In genomic region chr1:53728489-53729225, GRCm38 (mm10) we compare ENCODE assay signal across 24 mouse cellular contexts. TPM values are rescaled to one million over a fixed set of nuclear protein-coding genes. Genes with fewer than 3 reads are reported as not detected.
A peak's percentile ranks its signal among the peaks of the same experiment; 100 is the strongest.
DNase-seq lines count a peak whose midpoint lies in the region; ATAC-seq and TF ChIP-seq lines count a peak whose summit lies in the region.
"Had no signal": no experiment of that assay in that cellular context is flagged by ENCODE, and none has a peak within 500 bp of the region (broad histone marks: within the 10 kb centered on the region; RNA-seq: fewer than 3 reads in every experiment).

No protein-coding gene starts in this region.

- TF ChIP-seq EP300 in liver, postnatal 0 days (IDR thresholded peaks at IDR 0.05; ENCODE audit: low read depth): no peak
- no peak for TF ChIP-seq EP300 in stomach, postnatal 0 days (optimal IDR thresholded peaks at IDR 0.05)

- no peak overlapping the region for H3K4me3 ChIP-seq in heart, embryonic 10.5 days
- H3K4me3 ChIP-seq in liver, embryonic 16.5 days (ENCODE audit: low read depth, low read length): no peak overlapping the region
- no peak overlapping the region for H3K4me3 ChIP-seq in liver, postnatal 0 days (ENCODE audit: low read depth, low read length)
- H3K4me3 ChIP-seq in stomach, postnatal 0 days (ENCODE audit: low read depth, low read length): no peak overlapping the region
- no peak overlapping the region for H3K4me3 ChIP-seq in forebrain, embryonic 16.5 days (replicated peaks; ENCODE audit: low read length)
- H3K4me3 ChIP-seq: embryonic facial prominence, embryonic 12.5 days; forebrain, embryonic 15.5 days; hindbrain, embryonic 15.5 days; limb, embryonic 13.5 days; liver, embryonic 15.5 days; midbrain, embryonic 10.5 days had no signal

- H3K27ac ChIP-seq in heart, embryonic 10.5 days: peak overlapping the region; percentile 53
- no peak overlapping the region for H3K27ac ChIP-seq in liver, embryonic 16.5 days (ENCODE audit: low read length)
- H3K27ac ChIP-seq in liver, postnatal 0 days (ENCODE audit: low read depth): no peak overlapping the region
- H3K27ac ChIP-seq in stomach, postnatal 0 days (replicated peaks): no peak overlapping the region
- H3K27ac ChIP-seq in forebrain, embryonic 16.5 days (ENCODE audit: low read length): no peak overlapping the region
- H3K27ac ChIP-seq: embryonic facial prominence, embryonic 12.5 days; forebrain, embryonic 15.5 days; hindbrain, embryonic 15.5 days; limb, embryonic 13.5 days; liver, embryonic 15.5 days; midbrain, embryonic 10.5 days had no signal

- no peaks in the 10 kb centered on the region for H3K9me3 ChIP-seq in heart, embryonic 10.5 days
- no peaks in the 10 kb centered on the region for H3K9me3 ChIP-seq in liver, embryonic 16.5 days (replicated peaks; ENCODE audit: control insufficient read depth, low read length)
- no peaks in the 10 kb centered on the region for H3K9me3 ChIP-seq in liver, postnatal 0 days (ENCODE audit: low read length)
- no peaks in the 10 kb centered on the region for H3K9me3 ChIP-seq in stomach, postnatal 0 days (ENCODE audit: control insufficient read depth, low read length)
- H3K9me3 ChIP-seq in forebrain, embryonic 16.5 days (ENCODE audit: control insufficient read depth, low read length): no peaks in the 10 kb centered on the region
- H3K9me3 ChIP-seq: embryonic facial prominence, embryonic 12.5 days; forebrain, embryonic 15.5 days; hindbrain, embryonic 15.5 days; limb, embryonic 13.5 days; liver, embryonic 15.5 days; midbrain, embryonic 10.5 days had no signal

- 11% methylated on average over 5 of the region's 5 CpGs for WGBS in heart, embryonic 10.5 days
- WGBS in liver, embryonic 16.5 days (ENCODE audit: insufficient replicate concordance): 30% methylated on average over 5 of the region's 5 CpGs
- 43% methylated on average over 5 of the region's 5 CpGs for WGBS in liver, postnatal 0 days (ENCODE audit: insufficient replicate concordance)
- 30% methylated on average over 5 of the region's 5 CpGs for WGBS in stomach, postnatal 0 days
- 79% methylated on average over 5 of the region's 5 CpGs for WGBS in forebrain, embryonic 16.5 days

- 0 out of 2 replicates have a peak, but pooled peaks have one; percentile 37 for ATAC-seq in liver, embryonic 16.5 days (ENCODE audit: low read depth)
- ATAC-seq in liver, postnatal 0 days: no peak; the same call in 1 of the 2 replicates
- peak; percentile 53; the same call in 1 of the 2 replicates for ATAC-seq in stomach, postnatal 0 days (ENCODE audit: low FRiP score, low TSS enrichment)
- no peak for ATAC-seq in forebrain, embryonic 16.5 days
- ATAC-seq: forebrain, embryonic 15.5 days had no signal

- H3K36me3 ChIP-seq in heart, embryonic 10.5 days: no peaks in the 10 kb centered on the region
- H3K36me3 ChIP-seq in liver, embryonic 16.5 days (ENCODE audit: control insufficient read depth, insufficient read depth): no peaks in the 10 kb centered on the region
- H3K36me3 ChIP-seq in liver, postnatal 0 days (replicated peaks; ENCODE audit: insufficient read depth, low read length): no peaks in the 10 kb centered on the region
- no peaks in the 10 kb centered on the region for H3K36me3 ChIP-seq in stomach, postnatal 0 days (ENCODE audit: control insufficient read depth, insufficient read depth, low read length)
- H3K36me3 ChIP-seq in forebrain, embryonic 16.5 days (ENCODE audit: control insufficient read depth, insufficient read depth): no peaks in the 10 kb centered on the region
- H3K36me3 ChIP-seq: embryonic facial prominence, embryonic 12.5 days; forebrain, embryonic 15.5 days; hindbrain, embryonic 15.5 days; limb, embryonic 13.5 days; liver, embryonic 15.5 days; midbrain, embryonic 10.5 days had no signal

- H3K9ac ChIP-seq in liver, embryonic 16.5 days (ENCODE audit: low read depth, low read length): no peak overlapping the region
- H3K9ac ChIP-seq in liver, postnatal 0 days (replicated peaks): no peak overlapping the region
- no peak overlapping the region for H3K9ac ChIP-seq in stomach, postnatal 0 days (ENCODE audit: low read length)
- no peak overlapping the region for H3K9ac ChIP-seq in forebrain, embryonic 16.5 days (replicated peaks; ENCODE audit: low read depth, low read length)
- H3K9ac ChIP-seq: embryonic facial prominence, embryonic 12.5 days; forebrain, embryonic 15.5 days; hindbrain, embryonic 15.5 days; limb, embryonic 13.5 days; liver, embryonic 15.5 days had no signal

- no peak overlapping the region for H3K4me2 ChIP-seq in liver, embryonic 16.5 days (ENCODE audit: low read depth, low read length)
- H3K4me2 ChIP-seq in liver, postnatal 0 days (ENCODE audit: low read depth, low read length): no peak overlapping the region
- no peak overlapping the region for H3K4me2 ChIP-seq in stomach, postnatal 0 days (replicated peaks; ENCODE audit: low read depth)
- H3K4me2 ChIP-seq in forebrain, embryonic 16.5 days (ENCODE audit: low read length): no peak overlapping the region
- H3K4me2 ChIP-seq: embryonic facial prominence, embryonic 12.5 days; forebrain, embryonic 15.5 days; hindbrain, embryonic 15.5 days; limb, embryonic 13.5 days; liver, embryonic 15.5 days had no signal

- no peak for DNase-seq in heart, embryonic 10.5 days (ENCODE audit: low spot score)
- no peak for DNase-seq in heart, adult 8-10 months (ENCODE audit: low spot score)
- no peak for DNase-seq in liver, postnatal 0 days
- DNase-seq in adipocyte (ENCODE audit: low spot score): peak; percentile 28
- no peak for DNase-seq in stomach, postnatal 0 days (ENCODE audit: low spot score)
- DNase-seq in kidney, adult 18-20 months: no peak
- DNase-seq: adrenal gland, adult 2 months; cerebellum, adult 9-10 months; gastrocnemius, postnatal 25 days; heart, postnatal 14 days; kidney, adult 2 months; kidney, postnatal 10 days; lung, postnatal 4 days; right cerebral cortex, postnatal 25 days; thymus, adult 18-20 months had no signal

- TF ChIP-seq CTCF in liver, postnatal 0 days (IDR thresholded peaks at IDR 0.05; ENCODE audit: low read depth): no peak
- TF ChIP-seq CTCF in stomach, postnatal 0 days (IDR thresholded peaks at IDR 0.05; ENCODE audit: low read depth): no peak

- peaks cover 15% of the 10 kb centered on the region for H3K4me1 ChIP-seq in heart, embryonic 10.5 days
- H3K4me1 ChIP-seq in liver, embryonic 16.5 days (ENCODE audit: control insufficient read depth, low read depth, low read length): no peaks in the 10 kb centered on the region
- H3K4me1 ChIP-seq in liver, postnatal 0 days (ENCODE audit: insufficient read depth): no peaks in the 10 kb centered on the region
- H3K4me1 ChIP-seq in stomach, postnatal 0 days (replicated peaks; ENCODE audit: control insufficient read depth, insufficient read depth): no peaks in the 10 kb centered on the region
- no peaks in the 10 kb centered on the region for H3K4me1 ChIP-seq in forebrain, embryonic 16.5 days (replicated peaks; ENCODE audit: control insufficient read depth, insufficient read depth, low read length)
- H3K4me1 ChIP-seq: embryonic facial prominence, embryonic 12.5 days; forebrain, embryonic 15.5 days; hindbrain, embryonic 15.5 days; limb, embryonic 13.5 days; liver, embryonic 15.5 days; midbrain, embryonic 10.5 days had no signal

- no peaks in the 10 kb centered on the region for H3K27me3 ChIP-seq in heart, embryonic 10.5 days (ENCODE audit: insufficient read depth, poor library complexity, severe bottlenecking)
- no peaks in the 10 kb centered on the region for H3K27me3 ChIP-seq in liver, embryonic 16.5 days (ENCODE audit: control insufficient read depth, insufficient read depth, low read depth, low read length)
- H3K27me3 ChIP-seq in liver, postnatal 0 days (ENCODE audit: insufficient read depth, low read length): no peaks in the 10 kb centered on the region
- H3K27me3 ChIP-seq in stomach, postnatal 0 days (ENCODE audit: control insufficient read depth, insufficient read depth, low read length): no peaks in the 10 kb centered on the region
- no peaks in the 10 kb centered on the region for H3K27me3 ChIP-seq in forebrain, embryonic 16.5 days (replicated peaks; ENCODE audit: control insufficient read depth, insufficient read depth, low read length)
- H3K27me3 ChIP-seq: embryonic facial prominence, embryonic 12.5 days; forebrain, embryonic 15.5 days; hindbrain, embryonic 15.5 days; limb, embryonic 13.5 days; liver, embryonic 15.5 days had no signal

RNA-seq across cellular contexts. Expression of gene Dnah7a, which starts 22.1 kb away (rescaled TPM):
- 0.95 and 2.0 TPM in 2 replicates for polyA plus RNA-seq in heart, embryonic 10.5 days (2016; fragmentation: Nextera tagmentation; extraction: Ambion mirVana)
- total RNA-seq in heart, adult 8-10 months (2022): under 1 TPM in 2 of 4 experiments, not detected in 2; 0.03 to 0.17 TPM
- not detected in 2 replicates for polyA plus RNA-seq in liver, embryonic 16.5 days (2015; fragmentation: Nextera tagmentation; extraction: Ambion mirVana)
- not detected in 2 replicates for polyA plus RNA-seq in liver, postnatal 0 days (2015; fragmentation: Nextera tagmentation; extraction: Ambion mirVana)
- polyA plus RNA-seq in stomach, postnatal 0 days (2015; fragmentation: Nextera tagmentation; extraction: Ambion mirVana): 0.23 and 0.27 TPM in 2 replicates
- polyA plus RNA-seq in forebrain, embryonic 16.5 days (2015; fragmentation: Nextera tagmentation; extraction: Ambion mirVana): 7.6 and 7.7 TPM in 2 replicates
- total RNA-seq: gastrocnemius, postnatal 25 days had no signal
- polyA plus RNA-seq: adrenal gland, adult 2 months; liver, embryonic 15.5 days; spleen, adult 2 months had no signal

RNA-seq across cellular contexts. Expression of gene Stk17b, which starts 56.4 kb away (rescaled TPM):
- polyA plus RNA-seq in heart, embryonic 10.5 days (2016; fragmentation: Nextera tagmentation; extraction: Ambion mirVana): 12.0 and 15.3 TPM in 2 replicates
- 10 to 100 TPM in 1 of 4 experiments, 1 to 10 TPM in 3; 8.2 to 11.2 (median 9.7) TPM for total RNA-seq in heart, adult 8-10 months (2022)
- 21.7 and 22.9 TPM in 2 replicates for polyA plus RNA-seq in liver, embryonic 16.5 days (2015; fragmentation: Nextera tagmentation; extraction: Ambion mirVana)
- 13.3 and 14.0 TPM in 2 replicates for polyA plus RNA-seq in liver, postnatal 0 days (2015; fragmentation: Nextera tagmentation; extraction: Ambion mirVana)
- 12.8 and 14.6 TPM in 2 replicates for polyA plus RNA-seq in stomach, postnatal 0 days (2015; fragmentation: Nextera tagmentation; extraction: Ambion mirVana)
- polyA plus RNA-seq in forebrain, embryonic 16.5 days (2015; fragmentation: Nextera tagmentation; extraction: Ambion mirVana): 4.9 and 6.0 TPM in 2 replicates

Comparison
In these comparisons a context has a peak if more than half of its experiments do, and no peak if none do; other contexts are left out.
1. ATAC-seq: peak in liver, embryonic 16.5 days (single experiment) and stomach, postnatal 0 days (single experiment); none in liver, postnatal 0 days (single experiment) and forebrain, embryonic 16.5 days (single experiment).